In the genomic region with DNA sequence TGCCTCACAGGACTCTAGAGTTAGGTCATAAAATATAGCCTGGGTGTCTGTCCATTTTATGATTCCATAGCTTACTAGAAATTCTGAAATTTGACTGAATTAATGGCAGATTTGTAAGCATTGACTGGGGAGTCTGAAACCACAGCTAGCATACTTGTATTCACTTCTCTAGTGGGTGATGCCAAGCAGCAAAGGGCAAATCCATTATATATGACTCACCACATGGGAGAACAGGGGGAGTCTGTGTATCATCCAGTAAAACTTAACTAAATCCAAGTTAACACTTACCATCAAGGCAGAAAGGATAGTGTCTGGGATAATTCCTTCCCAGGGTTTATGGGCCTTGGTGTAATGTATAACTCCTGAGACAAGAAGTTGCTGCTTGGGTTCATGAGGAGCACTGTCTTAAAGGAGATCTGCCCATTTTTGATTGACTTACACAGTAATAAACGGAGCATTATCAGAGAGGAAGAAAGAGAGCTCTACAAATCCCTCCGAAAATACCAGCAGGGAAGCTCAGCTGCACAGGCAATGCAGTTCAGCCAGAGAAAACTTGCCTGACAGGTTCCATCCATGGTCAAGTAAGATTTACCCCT, we compare ENCODE assay signal across 11 mouse cellular contexts.
"Had no signal": no experiment of that assay in that cellular context is flagged by ENCODE, and none has a peak within 500 bp of the region (broad histone marks: within the 10 kb centered on the region; RNA-seq: fewer than 3 reads in every experiment).

No protein-coding gene starts in this region.

- H3K4me2 ChIP-seq: limb, embryonic 15.5 days; liver, embryonic 12.5 days; lung, embryonic 15.5 days; midbrain, embryonic 13.5 days had no signal

- DNase-seq: kidney, postnatal 36 days; layer of hippocampus, postnatal 36 days; retina, postnatal 1 day; right cerebral cortex, postnatal 4 days; spleen, adult 18-20 months; thymus, adult 2 months; thymus, postnatal 36 days had no signal

- H3K9ac ChIP-seq: limb, embryonic 15.5 days; liver, embryonic 12.5 days; lung, embryonic 15.5 days; midbrain, embryonic 13.5 days had no signal

- H3K36me3 ChIP-seq: limb, embryonic 15.5 days; liver, embryonic 12.5 days; lung, embryonic 15.5 days; midbrain, embryonic 13.5 days had no signal

- H3K27ac ChIP-seq: limb, embryonic 15.5 days; liver, embryonic 12.5 days; lung, embryonic 15.5 days; midbrain, embryonic 13.5 days had no signal

- H3K4me1 ChIP-seq: limb, embryonic 15.5 days; liver, embryonic 12.5 days; lung, embryonic 15.5 days; midbrain, embryonic 13.5 days had no signal

- H3K27me3 ChIP-seq: limb, embryonic 15.5 days; liver, embryonic 12.5 days; lung, embryonic 15.5 days; midbrain, embryonic 13.5 days had no signal

- ATAC-seq: liver, embryonic 12.5 days; midbrain, embryonic 13.5 days had no signal

- H3K4me3 ChIP-seq: limb, embryonic 15.5 days; liver, embryonic 12.5 days; lung, embryonic 15.5 days; midbrain, embryonic 13.5 days had no signal

- H3K9me3 ChIP-seq: limb, embryonic 15.5 days; liver, embryonic 12.5 days; lung, embryonic 15.5 days; midbrain, embryonic 13.5 days had no signal
